Mouse (Mus musculus): ENCODE data around the gene Ksr1. TPM values are rescaled to one million over a fixed set of nuclear protein-coding genes. Genes with fewer than 3 reads are reported as not detected.

Ksr1 gene
- total RNA-seq, 2 experiments from 2014 or later: 9.1 to 10.0 TPM

- no peak for DNase-seq
Measured at GRCm38 (mm10) chr11:79093386-79093906, 52.8 kb downstream of the Ksr1 start.

GRCm38 (mm10) chr11:79092802-79093201 is 53.4 kb downstream of the Ksr1 start:
- no peak for DNase-seq

DNA sequence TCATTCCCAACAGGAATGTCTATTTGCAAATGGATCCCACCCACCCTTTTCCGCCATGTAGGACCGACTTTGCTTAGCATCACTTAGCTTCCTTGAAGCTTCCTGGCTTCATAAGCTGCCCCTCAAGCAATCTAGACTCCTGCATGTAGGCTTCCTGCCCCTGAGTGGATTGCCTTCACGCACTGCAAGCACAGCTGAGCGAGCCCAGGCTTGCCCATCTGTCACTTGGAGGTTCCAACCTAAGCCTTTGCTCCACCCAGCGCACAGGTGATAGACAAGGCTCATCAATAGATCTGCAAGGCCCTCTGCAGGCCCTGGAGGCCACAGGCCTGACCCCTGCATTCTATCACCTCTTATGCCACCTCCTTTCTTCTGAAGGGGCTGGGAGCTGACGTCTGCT is 54.0 kb downstream of the Ksr1 start:
- no peak for DNase-seq

DNA sequence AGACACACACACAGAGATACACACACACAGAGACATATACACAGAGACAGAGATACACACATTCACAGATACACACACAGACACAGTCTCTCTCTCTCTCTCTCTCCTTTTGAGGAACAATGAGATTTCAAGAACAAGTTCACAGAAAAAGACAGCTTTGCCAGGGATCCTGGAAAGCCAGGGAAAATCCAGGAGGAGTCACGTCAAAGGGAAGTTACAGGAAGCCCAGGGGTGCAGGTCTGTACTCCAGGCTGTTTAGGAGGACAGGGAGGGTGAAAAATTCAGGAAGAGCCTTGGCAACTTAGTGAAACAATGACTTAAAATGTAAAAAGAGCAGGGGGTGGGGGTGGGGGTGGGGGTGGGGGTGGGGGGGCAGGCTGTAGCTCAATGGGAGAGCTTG is 56.5 kb downstream of the Ksr1 start:
- no peak for DNase-seq

GRCm38 (mm10) chr11:79089027-79089426 is 57.2 kb downstream of the Ksr1 start:
- no peak for DNase-seq

- no peak for DNase-seq
Measured at GRCm38 (mm10) chr11:79088325-79088724, 57.9 kb downstream of the Ksr1 start.

- peak in 1 of 2 experiments; percentile 46 for DNase-seq
Measured at GRCm38 (mm10) chr11:79087731-79088311, 58.4 kb downstream of the Ksr1 start.

- DNase-seq: no peak
Measured at GRCm38 (mm10) chr11:79086787-79087186, 59.4 kb downstream of the Ksr1 start.

DNA sequence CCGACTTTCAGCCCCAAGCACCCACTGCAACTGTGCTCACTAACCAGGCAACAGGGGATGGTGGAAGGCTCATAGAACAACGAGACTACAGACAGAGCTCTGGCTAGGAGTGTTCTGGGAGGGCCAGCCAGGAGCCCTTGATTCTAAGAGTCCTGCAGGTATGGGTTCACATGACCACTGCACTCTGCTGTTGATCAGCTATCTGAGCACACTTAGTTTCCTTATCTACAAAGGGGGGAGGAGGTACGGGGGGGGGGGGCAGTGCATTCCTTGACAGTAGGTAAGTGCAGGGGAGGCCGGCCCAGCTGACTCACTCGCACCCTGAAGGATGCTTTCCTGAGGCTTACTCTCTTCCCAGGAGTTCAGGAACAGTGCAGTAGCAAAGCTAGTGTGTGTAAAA is 61.1 kb downstream of the Ksr1 start:
- no peak for DNase-seq

DNA sequence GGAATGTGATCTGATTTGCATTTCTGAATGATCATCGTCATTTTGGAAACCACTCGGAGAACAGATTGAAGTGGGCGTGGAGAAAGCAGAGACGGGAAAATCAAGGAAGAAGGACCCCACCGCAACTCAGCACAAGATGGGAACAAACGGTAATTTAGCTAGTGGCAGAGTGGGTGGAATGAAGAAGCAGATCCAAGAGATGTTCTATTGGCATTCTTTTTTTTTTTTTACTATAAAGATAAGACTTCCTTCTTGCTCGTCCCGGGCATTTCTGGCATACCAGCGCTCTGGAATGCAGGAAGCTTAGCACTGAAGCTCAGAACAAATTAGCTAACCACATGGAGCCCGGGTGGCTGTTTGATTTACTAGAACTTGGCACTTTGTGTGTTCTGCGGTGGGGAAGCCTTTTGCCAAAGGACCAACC is 63.2 kb downstream of the Ksr1 start:
- DNase-seq: peak in 1 of 2 experiments; percentile 45

DNA sequence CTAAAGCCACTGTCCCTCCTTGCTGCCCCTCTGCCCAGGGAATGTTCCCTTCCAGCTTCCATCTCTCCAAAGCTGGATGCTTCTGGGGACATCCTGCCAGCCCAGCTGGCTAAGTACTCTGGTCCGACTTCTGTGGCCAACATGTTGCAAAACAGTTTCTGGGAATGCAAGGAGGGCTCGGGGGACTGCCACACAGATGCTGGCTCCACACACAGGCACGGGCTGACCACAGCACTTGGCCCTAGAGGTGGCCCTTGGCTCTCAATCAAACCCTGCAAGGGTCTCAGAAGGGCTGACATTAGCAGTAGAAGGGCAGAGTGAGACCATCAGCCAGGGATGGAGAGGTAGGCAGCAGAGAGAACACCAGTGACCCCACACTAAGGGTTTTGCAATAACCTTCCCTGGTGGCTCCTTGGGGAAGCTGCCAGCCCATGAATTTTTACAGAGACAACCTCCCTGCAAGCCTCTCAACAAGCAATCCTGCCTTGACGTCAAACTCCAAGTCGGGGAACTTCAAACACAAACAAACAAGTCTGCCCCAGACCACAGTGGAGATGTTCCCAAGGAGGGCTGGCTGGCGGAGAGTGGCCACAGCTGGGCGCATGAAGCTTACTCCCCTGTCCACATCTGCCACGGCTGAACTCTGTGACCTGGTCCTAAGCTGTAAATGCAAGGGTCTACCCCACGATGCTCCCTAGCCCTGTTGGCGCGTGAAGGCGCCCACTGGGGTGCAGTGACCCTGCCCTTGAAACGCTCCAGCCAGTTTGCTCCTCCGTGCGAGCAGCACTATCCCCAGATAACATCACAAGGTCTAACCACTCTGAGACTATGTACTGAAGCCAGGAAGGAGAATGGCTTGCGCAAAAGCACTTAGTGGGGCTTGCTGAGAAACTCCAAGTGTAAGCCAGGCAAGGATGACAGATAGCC is 65.0 kb downstream of the Ksr1 start:
- DNase-seq: peak; percentile 31 to 54

DNA sequence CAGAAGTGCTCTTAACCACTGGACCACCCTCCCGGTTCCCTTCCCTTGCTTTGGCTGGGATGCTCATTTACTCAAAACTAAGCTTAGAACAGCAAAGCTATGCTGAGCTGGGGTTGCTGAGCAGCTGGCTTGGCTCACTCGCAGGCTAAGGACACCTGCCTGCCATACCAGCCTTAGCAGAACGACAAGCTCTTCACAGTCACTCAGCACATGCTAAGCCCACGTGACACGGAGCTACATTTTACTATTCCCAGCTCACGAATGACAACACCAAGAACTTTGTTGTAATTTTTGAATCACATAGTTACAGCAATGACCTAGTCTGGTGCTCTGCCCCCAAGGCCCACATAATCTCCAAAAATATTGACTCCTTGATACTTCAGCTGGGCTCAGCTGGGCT is 66.1 kb downstream of the Ksr1 start:
- DNase-seq: no peak

- no peak for DNase-seq
Measured at GRCm38 (mm10) chr11:79076484-79076883, 69.7 kb downstream of the Ksr1 start.

- no peak for DNase-seq
Measured at GRCm38 (mm10) chr11:79075044-79075443, 71.2 kb downstream of the Ksr1 start.

DNA sequence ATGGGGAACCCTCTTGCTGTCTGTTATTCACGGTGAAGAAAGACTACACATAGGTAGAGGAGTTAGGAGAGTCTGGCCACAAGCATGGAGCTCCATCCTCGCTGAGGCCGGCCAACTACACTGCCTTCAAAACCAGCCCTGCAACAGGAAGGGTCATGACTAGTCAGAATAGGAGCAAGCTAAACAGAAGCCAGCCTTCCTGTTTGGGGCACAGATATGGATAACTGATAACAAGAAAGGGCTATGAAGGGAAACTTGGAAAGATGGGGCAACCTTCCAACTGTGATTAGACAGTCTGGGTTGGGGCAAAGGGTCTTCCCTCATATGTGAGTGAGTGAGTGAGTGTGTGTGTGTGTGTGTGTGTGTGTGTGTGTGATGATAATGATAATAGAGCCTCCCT is 71.6 kb downstream of the Ksr1 start:
- DNase-seq: no peak

DNA sequence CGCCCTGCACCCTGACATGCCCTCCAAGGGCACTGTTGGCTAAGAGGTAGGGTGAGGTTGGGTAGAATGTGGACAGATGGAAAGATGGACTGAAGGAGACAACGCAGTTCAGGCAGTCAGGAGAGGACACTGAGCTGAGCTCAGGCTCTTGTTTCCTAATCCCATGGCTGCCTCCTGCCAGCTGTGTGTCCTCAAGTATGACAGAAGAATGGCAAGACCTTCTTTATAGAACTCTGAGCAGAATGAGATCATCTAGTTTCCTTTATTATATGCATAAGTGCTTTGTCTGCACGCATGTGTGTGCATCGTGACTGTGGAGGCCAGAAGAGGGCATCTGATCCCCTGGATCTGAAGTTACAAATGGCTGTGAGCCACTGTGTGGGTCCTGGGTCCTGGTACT is 72.6 kb downstream of the Ksr1 start:
- no peak for DNase-seq

DNA sequence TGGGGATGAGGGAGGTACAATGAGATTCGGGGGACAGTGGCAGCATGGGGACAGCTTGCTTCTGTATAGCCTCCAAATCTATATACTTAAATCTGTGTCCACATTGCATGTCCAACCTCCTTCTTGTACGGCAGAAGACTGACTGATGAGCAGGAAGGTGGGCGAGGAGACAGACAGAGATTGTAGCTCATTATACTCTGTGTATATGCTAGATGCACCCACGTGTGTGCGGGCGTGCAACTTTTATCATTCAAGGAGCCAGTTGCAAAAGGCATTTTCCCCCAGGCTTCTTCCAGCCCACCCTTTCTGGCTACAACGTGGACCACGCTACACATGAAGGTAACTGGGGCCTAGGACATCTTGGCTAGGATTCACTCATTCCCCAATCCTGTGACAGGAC is 74.1 kb downstream of the Ksr1 start:
- no peak for DNase-seq

DNA sequence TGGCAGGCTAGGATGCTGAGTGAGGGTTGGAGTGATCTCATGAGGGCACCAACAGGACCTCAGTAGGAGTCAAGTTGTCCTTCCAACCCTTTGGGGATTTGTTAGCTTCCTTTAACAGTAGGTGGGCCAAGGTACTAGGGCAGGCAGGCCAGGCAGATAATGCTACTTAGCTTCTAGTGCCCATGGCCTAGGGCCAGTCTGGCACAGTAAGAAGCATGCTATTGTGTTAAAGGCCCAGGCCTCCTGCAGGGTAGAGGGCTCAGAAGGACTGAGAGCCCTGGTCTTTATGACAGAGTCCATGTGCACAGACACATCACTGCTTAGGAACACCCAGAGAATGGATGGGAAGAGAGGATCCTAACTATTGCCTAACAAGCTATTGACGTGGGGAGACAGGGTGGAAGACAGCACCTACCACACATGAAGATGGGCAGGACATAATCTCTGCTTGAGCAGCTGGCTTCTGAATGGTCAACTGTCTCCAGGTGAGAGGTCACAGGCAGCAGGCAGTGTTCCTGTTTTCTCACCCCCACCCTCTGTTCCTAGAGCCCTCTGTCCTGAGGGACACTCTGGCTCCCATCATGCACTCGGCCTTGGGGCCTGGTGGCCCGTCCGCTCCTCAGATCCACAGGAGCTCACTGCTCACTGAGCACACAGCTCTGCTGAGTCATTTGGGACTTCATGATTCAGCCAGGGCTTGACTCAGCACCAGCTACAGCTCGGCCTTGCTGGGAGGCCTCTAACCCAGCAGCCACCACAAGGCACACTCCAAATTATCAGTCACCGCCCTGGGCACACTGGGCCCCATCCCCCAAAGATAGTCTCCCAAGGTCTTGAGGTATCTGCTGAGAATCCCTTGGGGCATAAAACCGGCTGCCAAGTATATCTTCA is 74.9 kb downstream of the Ksr1 start:
- peak; percentile 84 to 86 for DNase-seq

GRCm38 (mm10) chr11:79069453-79070153 is 76.6 kb downstream of the Ksr1 start:
- no peak for DNase-seq

GRCm38 (mm10) chr11:79067172-79067571 is 79.0 kb downstream of the Ksr1 start:
- no peak for DNase-seq

DNA sequence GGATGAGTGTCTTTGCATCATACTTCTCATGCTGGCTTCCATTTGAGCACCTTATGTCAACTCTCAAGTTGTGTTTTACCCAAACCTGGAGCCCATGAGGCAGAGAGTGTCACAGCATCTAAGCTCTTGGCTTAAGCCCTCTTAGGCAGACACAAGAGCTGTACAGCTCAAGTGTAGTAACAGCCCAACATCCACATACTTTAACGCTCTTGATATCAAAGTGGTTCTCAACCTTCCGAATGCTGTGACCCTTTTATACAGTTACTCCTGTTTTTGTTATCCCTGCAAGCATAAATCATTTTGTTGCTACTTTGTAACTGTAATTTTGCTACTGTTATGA is 80.0 kb downstream of the Ksr1 start:
- no peak for DNase-seq

All from adrenal gland, postnatal 36 days (tissue).